Mouse (Mus musculus): ENCODE measurements at regions not wholly inside any gene's neighbourhood (a gene's known extent, or its start where the extent isn't known, plus 50 kb on each side); places are given as distances from the start of the nearest gene placed in this dataset.

DNA sequence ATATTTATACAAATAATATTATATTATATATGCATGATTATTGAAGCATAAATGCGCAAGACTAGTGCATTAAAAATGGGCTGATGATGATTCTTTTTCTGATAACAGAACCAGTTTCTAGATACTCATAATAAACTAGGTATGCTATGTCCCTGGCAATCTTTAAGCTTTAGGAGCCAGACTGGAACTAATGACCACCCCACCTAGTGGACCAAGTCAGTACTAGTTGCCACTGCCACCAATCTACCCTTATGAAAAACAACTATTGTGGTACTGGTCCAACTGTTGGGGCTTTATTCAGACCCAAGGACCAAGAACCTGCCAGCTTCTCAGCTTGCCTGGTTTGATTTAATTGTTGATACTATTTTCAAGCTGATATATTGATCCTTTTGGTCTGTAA is 722.8 kb downstream of the Dach1 start:
- no peak for DNase-seq (ENCODE audit: low read depth)

- DNase-seq (ENCODE audit: low read depth) = peak; percentile 37
These were observed 729.2 kb downstream of the Dach1 start for GRCm38 (mm10) chr14:97440326-97440725.

DNA sequence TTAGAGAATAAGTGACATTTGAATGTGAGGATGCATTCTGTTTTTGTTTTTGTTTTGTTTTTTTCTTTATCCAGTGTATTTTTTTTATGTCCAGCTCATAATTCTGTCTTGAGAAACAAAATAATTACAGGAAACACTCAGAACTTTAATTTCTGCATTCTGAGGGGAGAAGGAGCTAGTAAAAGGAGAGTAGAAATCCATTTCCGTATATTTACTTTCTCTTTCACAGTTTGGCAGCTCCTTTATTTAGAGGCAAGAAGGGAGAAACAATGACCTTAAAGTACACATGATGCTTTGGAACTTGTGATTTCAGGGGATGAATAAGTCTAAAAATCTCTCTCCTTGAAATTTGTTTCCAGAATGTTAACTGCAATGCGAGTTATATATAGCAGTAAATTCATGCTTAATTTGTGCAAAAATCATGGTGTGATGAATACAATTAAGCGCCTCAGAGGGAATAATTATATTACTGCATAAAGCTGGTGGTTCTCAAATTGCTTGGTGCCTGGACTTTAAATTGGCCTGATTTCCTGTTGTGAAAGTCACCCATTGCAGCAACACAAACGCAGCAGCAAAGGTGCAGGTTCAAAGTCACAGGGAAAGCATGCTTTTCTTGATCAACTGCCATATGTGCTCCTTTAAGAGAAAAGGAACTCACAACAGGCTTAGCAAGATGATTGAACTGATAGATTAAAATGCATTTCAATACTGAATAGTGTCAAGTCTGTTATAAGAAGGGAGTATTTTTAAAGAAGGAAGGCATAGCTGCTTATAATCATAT is 733.9 kb downstream of the Dach1 start:
- no peak for DNase-seq (ENCODE audit: low read depth)

DNA sequence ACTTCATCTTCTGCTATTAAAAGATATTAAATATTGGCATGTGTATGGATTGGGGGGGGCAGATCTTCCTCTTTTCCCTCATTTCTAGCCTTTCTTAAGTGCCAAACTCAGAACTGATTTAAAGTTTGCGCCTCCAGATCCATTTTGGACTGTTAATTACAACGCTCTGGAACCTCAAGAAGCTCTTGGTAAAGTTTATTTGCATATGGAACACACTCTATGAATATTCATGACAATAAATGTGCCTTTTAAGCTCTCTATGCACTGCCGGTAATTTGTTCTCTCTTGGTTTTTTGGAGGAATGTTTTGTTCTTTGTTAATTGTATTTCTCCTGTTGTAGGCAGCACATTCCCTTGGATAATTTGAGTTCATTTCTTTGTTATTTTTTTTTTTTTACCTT is 738.3 kb downstream of the Dach1 start:
- DNase-seq (ENCODE audit: low read depth) = no peak

DNA sequence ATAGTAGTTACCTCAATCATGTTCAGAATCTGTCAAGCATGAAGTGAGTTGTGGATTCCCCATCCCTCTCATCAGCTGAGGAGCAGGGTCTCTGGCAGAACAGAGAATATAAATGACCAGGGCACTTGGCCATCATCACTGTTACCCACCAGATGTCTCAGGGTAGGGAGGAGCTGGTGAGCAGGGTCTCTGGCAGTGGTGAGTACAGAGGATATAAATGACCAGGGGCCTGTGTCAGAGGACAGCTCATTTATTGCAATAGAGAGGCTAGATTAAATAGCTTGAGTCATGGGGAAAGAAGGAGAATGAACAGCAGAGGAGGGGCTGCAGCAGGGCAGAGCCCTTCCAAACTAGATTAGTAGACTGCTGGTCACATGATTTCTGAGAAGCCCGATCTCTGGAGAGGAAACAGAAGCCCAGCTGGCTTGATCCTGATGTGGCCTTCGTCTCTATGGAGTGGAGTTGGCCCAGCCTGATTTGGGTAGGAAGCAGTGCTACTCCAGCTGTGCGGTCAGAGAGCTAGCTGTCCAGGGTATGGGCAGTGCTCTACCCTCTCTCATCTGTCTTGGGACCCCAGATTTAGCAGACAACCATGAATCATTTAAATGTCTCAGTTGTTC is 766.3 kb downstream of the Dach1 start:
- peak; percentile 13 for DNase-seq (ENCODE audit: low read depth)

GRCm38 (mm10) chr14:97396385-97396784 is 773.2 kb downstream of the Dach1 start:
- no peak for DNase-seq (ENCODE audit: low read depth)

DNA sequence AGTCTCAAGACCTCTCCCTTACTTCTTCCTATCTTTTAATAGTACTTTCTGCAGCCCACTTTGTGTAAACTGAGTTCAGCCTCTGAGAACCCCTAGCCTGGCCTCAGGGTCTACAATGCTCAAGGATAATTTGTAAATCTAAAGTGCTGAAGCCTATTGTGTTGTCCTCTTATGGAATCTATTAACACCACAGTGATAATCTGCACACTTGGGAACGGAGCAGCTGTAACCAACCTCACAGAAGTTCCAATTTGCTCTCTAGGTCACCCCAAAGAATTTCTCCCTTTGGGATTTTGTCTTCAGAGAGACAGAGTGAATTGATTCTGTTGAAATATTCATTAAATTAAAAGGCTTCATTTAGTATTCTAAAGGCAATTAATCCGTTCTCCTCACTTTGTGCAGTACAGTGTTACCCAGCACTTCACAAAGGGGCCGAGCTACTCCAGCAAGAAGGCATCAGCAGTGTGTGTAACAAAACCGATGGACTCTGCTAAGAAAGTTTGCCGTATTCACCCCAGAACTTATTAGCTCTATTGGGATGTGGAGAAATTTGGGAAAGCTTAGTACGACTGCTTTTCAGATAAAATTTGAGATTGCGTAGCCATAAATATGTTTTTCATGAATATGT is 773.7 kb downstream of the Dach1 start:
- no peak for DNase-seq (ENCODE audit: low read depth)

DNA sequence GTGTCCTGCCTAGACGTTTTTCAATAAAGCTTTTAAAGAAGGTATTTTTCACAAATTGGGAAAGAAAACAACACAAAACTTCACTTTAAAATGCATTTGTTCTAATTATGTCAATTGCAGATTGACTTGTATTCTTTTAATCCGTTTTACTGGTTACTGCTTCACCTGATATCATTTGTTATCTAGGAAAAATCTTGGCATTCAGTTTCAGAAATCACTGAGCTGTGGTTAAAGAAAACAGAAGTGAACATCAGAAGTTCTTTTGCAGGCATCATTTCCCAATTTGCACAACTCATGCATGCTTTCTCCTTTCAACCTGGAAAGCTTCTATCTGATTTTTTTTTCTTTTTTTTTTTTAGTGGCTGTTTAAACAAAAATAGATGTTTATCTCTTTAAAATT is 780.6 kb downstream of the Dach1 start:
- DNase-seq (ENCODE audit: low read depth) = no peak

- no peak for DNase-seq (ENCODE audit: low read depth)
These were observed 789.4 kb downstream of the Dach1 start for GRCm38 (mm10) chr14:97380131-97380530.

- peak; percentile 4 for DNase-seq (ENCODE audit: low read depth)
These were observed 812.6 kb downstream of the Dach1 start for GRCm38 (mm10) chr14:97356915-97357314.

DNA sequence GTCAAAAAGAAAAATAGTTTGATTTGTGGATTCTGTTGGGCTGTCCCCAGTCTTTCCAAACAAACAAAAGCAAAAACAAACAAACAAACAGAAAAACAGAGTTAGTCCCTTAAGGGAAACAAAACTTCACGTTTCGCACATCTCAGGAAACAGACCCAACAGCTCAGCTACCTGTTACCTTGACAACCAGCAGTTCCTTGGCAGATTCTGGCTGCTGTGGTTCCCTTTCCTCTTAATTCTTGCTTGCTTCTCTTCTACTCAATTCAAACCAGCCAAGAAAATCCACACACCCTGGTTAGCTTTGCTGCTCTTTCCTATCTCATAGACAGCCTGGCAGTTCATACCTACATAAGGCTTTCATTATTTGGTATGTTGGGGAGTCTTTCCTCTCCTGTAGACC is 821.6 kb downstream of the Dach1 start:
- DNase-seq (ENCODE audit: low read depth) = no peak

DNA sequence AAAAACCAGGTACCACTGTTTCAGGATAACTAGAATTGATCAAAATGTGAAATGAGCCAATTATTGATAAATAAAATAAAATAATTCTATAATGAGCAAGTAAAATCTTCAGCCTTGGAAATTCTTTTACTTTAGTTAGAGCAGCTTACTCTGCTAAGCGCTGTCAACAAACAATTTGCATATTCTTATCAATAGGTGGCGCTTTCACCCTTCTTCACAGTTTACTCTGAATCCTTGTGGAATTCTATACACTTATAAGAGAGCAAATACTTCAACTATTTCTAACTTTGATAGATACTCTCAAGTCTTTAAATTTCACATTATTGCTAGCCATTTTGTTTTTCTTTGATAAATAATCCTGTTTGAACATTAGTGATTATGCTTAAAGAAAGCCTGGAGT is 812.5 kb upstream of the Klhl1 start:
- DNase-seq (ENCODE audit: low read depth) = peak; percentile 54

DNA sequence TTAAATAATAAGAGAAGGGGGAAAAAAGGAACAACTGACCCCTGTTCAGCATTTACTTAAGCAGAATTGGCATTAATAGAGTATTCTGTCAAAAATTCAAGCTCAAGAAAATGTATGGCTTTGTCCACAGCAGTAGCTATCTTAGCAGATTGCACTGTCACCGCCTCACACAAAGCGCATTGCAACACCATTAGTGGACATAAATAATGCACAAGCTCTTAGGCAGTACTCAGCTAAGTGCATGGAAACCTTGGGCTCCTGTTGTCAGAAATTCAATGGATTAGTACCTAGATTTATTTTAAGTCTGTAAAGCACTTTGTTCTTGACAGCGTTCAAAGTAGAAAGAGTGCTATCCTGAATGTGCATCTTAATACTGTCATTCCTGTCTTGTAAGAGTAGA is 811.1 kb upstream of the Klhl1 start:
- DNase-seq (ENCODE audit: low read depth) = no peak

GRCm38 (mm10) chr14:97293109-97293508 is 774.2 kb upstream of the Klhl1 start:
- DNase-seq (ENCODE audit: low read depth) = no peak

GRCm38 (mm10) chr14:97287447-97287846 is 768.5 kb upstream of the Klhl1 start:
- DNase-seq (ENCODE audit: low read depth) = no peak

- DNase-seq (ENCODE audit: low read depth) = no peak
These were observed 739.6 kb upstream of the Klhl1 start for GRCm38 (mm10) chr14:97258461-97258860.
